Mouse (Mus musculus) lung, postnatal 0 days (tissue): Measurements from ENCODE around the gene Unc5c.

ENCODE experiments used
- CTCF ChIP-seq: IDR thresholded peaks from 2 replicates; pipeline ENCODE4 v1.5.1; 2016; ENCODE audit warnings: antibody characterized with exemption, mild to moderate bottlenecking
- EP300 ChIP-seq: IDR thresholded peaks from 2 replicates; pipeline ENCODE4 v1.6.1; 2016; ENCODE audit warnings: antibody characterized with exemption, mild to moderate bottlenecking, control low read depth

GRCm38 (mm10) chr3:141533861-141534260 is 68.8 kb downstream of the Unc5c start:
- no peak for TF ChIP-seq CTCF
- TF ChIP-seq EP300 = no peak
